Mouse (Mus musculus) lung, adult 2 months (tissue): ENCODE measurements around the gene Brd4.

Experiments used
- CTCF ChIP-seq: fragments of 200-500 bp; IDR thresholded peaks from 2 replicates; pipeline ENCODE4 v1.5.1; 2011; ENCODE audit warnings: mild to moderate bottlenecking, low read length, control low read depth; ENCODE audit not compliant: insufficient read depth
- POLR2A ChIP-seq: fragments of 200-500 bp; IDR thresholded peaks from 2 replicates; pipeline ENCODE4 v1.6.1; 2011; ENCODE audit warnings: low read depth, mild to moderate bottlenecking, control low read depth, low read length, borderline replicate concordance; ENCODE audit errors: extremely low read depth

GRCm38 (mm10) chr17:32257944-32258343 is 26.6 kb downstream of the Brd4 start:
- TF ChIP-seq CTCF (no peak), POLR2A (no peak)
